Mouse (Mus musculus): ENCODE data around the gene Mrps36.
"Not testable (repeated sequence)": the region's sequence is repeated elsewhere in the genome, so short reads cannot be mapped to it uniquely, and the experiment has no call there.

The Mrps36 gene

DNA sequence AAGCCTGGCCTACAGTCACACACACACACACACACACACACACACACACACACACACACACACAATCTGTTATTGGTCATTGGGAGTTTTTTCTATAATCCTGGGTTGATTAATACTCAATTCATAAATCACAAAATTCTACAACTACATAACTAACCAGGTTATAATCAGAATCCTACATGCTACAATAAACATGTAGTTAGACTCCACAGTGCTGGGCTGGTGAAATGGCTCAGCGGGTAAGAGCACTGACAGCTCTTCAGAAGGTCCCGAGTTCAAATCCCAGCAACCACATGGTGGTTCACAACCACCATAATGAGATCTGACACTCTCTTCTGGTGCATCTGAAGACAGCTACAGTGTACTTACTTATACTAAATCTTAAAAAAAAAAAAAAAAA lies 11.7 kb downstream of the Mrps36 start:
- no peak for DNase-seq (ENCODE audit: low read depth in 1 of 2, low spot score in 2 of 2)

DNA sequence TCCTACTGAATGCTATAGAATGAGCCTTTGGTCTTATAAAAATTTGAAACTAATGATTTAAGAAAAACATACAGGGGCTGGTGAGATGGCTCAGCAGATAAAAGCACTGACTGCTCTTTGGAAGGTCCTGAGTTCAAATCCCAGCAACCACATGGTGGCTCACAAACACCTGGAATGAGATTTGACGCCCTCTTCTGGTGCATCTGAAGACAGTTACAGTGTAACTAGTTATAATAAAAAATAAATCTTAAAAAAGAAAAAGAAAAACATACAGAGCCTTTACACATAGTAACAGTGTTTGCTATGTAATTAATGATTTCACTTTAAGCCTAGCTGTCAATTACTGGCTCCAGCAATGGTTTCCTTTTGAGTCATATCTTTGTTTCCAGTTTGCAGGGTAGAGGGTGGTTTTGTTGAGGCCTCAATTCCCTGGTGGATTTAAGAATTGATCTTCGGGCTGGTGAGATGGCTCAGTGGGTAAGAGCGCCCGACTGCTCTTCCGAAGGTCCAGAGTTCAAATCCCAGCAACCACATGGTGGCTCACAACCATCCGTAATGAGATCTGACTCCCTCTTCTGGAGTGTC lies 12.9 kb downstream of the Mrps36 start:
- not testable (repeated sequence) for DNase-seq (ENCODE audit: low read depth in 1 of 2, low spot score in 2 of 2)

DNA sequence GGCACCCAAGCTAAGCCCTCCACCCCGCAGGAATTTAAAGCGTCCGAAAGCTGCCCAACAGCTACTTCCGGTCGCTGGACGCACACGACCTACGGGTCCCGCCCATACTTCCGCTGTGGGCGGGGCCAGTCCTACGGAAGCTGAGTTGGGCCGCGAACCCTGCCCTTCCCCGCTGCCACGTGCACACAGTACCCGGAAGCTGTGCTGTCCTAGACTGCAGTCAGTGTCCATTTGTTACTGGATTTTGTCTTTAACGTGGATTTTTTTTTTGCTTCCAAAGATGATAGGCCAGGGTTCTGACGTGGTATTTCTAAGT lies 13.6 kb downstream of the Mrps36 start, which contains the start of gene Cdk7:
Gene Cdk7 (minus strand): TSS at position 79 of the 316 bp plus-strand sequence.
- DNase-seq (ENCODE audit: low read depth in 1 of 2, low spot score in 2 of 2), result peak; percentile 65 to 83

DNA sequence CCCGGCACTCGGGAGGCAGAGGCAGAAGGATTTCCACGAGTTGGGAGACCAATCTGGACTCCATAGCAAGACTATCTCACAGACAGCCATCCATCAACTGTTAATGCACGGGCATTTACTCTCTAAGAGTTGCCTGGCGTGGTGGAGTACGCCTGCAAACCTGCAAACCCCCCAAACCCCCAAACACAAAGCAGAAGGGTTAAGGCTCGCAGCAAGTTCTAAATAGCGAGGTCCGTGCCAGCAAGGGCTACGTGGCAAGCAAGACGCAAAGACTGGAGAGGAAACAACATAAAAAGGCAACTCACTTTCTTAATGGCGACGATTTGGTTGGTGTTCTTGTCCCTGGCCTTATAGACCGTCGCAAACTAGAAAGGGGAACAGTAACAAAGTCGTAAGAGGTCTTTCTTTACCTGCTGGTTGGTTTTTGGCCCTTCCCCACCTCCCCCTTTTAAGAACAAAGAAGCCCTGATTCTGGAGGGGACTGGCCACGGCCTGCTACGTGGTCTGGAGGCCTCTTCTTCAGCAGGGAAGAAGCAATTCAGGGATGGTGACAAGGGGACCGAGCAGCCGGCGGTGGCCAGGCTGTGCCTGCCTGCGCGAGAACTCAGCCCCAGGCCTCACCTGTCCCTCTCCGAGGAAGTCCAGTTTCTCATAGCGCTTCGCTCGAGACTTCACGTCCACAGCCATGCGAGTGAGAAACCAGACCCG lies 14.2 kb downstream of the Mrps36 start:
- no peak for DNase-seq (ENCODE audit: low read depth in 1 of 2, low spot score in 2 of 2)

DNA sequence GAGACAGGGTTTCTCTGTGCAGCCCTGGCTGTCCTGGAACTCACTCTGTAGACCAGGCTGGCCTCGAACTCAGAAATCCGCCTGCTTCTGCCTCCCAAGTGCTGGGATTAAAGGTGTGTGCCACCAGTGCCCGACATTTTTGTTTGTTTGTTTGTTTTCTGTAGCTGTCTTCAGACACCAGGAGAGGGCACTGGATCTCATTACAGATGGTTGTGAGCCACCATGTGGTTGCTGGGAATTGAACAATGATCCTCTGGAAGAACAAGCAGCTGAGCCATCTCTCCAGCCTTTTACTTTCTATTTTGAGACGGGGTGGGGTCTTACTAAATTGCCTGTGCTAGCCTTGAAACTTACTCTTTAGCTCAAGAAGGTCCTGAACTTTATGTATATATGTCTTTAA lies 15.9 kb downstream of the Mrps36 start:
- DNase-seq (ENCODE audit: low read depth in 1 of 2, low spot score in 2 of 2), result not testable (repeated sequence)

DNA sequence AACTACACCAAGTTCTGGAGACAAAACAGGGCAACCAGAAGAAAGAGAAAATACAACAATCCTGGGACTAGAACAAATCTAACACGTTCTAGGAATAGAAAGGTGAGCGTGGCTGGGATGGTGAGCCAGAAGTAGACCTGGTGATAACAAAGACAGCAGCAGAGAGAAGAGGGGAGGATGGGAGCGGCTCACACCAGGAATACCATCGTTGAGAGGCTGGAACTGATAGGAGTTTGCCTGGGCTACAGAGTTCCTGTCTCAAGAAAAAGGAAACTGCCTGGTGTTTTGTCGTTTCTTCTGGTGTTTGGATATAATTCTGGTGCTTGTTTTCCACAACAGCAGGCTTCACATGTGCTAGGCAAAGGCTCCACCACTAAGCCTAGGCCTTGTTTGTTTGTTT lies 16.4 kb downstream of the Mrps36 start:
- DNase-seq (ENCODE audit: low read depth in 1 of 2, low spot score in 2 of 2), result no peak

DNA sequence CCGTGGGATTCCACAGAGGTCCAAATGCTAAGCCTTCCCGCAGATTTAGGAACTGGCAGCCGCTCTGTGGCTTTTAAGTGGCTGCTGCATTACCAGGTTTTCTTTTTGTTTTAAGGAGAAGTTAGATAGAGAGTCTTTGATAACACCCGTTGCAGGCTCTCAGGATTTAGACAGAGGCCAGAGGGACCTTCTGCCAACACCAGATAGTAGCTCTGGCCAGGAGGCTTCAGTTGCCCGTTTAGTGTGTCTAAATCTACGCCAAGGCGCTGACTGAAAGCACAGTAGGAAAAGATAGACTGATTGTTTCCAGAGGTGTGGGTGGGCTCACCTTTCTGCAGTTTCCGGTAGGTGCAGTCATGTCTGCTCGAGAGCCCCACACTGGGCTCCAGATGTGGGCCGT lies 19.3 kb downstream of the Mrps36 start:
- no peak for DNase-seq (ENCODE audit: low read depth in 1 of 2, low spot score in 2 of 2)

DNA sequence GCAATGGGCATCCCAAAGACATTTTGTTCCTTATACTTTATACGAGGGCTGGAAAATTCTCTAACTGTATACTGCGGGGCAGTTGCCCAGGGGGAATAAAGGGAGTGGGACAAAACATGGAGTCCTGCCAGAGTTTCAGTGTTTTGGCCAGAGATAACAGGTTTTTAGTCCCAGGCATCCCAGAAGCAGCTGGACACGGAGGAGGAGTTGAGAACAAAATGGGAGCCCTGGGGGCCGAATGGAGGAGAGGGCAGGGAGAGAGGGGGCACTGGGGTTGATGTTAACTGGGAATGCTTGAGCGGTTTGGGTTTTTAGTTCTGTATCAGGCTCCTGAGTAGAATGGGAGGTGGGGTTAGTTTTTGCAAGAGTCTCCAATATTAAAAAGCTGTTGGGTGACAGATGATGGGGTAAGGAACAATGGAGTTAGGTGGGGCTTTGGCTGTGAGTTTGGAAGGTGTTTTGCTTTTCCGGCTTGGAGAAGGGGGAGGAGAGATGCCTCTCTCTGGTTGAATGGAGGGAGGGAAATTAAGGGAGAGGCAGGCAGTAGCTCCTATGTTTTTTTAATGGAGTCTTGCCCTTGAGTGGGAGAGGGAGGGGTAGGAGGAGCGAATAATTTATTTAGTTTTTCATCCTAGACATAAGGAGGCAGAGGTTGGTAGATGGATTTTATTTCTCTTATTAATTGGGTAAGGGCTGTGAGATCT lies 20.3 kb downstream of the Mrps36 start:
- no peak for DNase-seq (ENCODE audit: low read depth in 1 of 2, low spot score in 2 of 2)

DNA sequence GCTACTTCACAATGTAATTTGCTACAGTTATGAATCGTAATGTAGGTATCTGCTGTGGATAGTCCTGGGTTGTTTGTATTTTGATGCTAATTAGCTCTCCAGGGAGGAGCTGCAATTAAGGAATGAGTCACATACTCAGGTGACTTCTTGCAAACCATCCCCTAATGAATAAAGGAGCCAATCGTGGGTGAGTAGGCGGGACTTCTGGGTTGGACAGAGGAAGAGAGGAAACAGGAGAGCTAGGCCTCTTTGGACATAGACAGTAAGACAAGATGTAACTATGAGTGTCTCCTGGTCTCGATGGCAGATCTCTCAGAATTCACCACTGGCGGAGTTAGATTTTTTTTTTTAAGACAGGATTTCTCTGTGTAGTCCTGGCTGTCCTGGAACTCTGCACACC lies 22.8 kb downstream of the Mrps36 start:
- DNase-seq (ENCODE audit: low read depth in 1 of 2, low spot score in 2 of 2), result no peak

DNA sequence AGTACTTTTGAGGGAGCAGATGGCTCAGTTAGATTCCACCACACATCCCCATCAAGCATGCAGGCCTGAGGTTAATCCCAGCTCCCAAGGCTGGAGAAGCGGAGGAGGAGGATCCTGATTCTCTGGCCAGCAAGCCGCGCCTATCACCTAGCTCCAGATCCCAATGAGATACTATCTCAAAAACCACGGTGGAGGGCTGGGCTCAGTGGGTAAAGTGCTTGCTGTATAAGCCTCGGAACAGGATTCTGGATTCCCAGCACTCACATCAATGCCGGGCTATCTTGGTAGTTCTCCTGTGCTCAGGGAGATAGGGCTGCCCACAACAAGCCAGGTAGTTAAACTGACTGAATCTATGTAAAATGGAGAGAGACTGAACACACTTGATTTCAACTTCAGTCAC lies 29.0 kb downstream of the Mrps36 start:
- no peak for DNase-seq (ENCODE audit: low read depth in 1 of 2, low spot score in 2 of 2)

DNA sequence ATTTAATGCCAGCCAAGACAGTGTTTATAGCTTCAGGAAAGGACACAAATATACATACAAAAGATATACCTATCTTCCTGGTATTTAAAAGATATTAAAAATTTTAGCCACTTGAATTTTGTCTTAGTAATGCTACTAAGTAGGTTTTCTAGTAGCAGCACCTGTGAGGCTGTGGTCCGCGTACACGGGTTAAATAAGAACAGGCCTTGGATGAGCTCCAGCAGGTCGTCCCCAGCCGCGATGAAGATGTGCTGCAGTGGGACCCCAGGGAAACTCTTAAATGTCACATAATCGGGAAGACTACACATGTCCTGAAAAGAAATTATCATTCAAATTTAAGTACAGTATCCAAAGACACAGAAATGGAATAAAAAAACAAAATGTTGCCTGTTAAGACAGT lies 38.3 kb downstream of the Mrps36 start:
- DNase-seq (ENCODE audit: low read depth in 1 of 2, low spot score in 2 of 2), result no peak

DNA sequence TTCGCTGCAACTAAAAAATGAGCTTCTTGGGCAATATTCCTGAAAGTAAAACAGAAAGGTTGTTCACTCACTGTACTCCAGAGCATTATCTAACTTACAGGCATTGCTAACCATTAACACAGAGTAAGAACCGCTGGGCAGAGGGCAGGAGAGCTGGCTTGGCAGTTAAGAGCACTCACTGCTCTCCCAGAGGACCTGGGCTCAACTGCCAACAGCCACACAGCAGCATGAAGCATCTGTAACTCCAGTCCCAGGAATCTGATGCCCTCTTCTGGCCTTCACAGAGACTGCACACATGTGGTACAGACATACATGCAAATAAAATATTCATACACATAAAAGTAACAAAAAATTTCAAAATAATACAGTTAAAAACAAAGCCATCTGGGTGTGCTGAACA lies 41.0 kb downstream of the Mrps36 start:
- DNase-seq (ENCODE audit: low read depth in 1 of 2, low spot score in 2 of 2), result no peak

DNA sequence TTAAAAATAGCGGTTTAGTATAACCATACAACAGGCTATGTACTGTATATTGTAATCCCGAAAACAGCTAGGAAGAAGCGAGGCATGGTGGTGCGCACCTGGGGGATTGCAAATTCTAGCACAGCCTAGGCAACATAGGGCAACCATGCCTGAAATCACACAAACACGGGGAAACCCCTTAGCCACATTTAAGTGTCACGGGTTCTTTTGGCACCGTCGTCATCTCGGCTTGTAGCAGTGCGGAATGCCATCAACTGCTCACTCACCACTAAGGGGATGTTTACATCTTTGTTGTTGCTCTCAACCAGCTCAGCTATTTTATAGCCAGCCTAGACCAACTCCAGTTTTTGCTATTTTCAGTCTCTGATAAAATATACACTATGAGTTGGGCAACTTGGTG lies 45.6 kb downstream of the Mrps36 start:
- DNase-seq (ENCODE audit: low read depth in 1 of 2, low spot score in 2 of 2), result no peak

DNA sequence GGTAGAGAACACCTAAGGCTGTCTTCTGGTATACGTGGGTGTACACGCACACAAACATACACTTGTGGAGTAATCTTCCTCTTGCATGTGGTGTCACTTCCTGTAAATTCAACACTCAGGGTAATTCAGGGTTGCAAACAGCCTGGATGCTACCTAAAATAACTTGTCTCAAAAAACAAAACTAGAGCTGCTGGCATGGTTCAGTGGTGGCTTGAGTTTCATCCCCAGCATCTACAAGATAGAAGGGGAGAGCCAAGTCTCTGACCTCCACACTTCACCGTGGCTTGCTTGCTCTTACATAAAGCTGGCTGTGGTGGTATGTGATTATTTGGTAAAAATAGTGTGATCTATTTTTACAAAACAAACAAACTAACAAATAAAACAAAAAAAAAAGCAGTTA lies 46.9 kb downstream of the Mrps36 start:
- no peak for DNase-seq (ENCODE audit: low read depth in 1 of 2, low spot score in 2 of 2)

DNA sequence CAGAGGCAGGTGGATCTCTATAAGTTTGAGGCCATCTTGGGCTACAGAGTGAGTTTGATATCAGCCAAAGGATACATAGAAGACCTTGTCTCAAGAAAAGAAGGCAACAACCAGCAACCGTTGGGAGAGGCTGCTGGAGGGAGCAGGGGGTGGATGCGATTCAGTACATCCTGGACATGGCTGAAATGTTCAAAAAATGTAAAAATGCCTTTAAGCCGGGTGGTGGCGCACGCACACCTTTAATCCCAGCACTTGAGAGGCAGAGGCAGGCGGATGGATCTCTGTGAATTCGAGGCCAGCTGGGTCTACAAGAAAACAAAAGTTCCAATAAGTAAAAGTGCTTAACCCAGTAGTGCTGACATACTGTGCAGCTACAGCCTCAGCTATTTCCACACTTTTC lies 56.9 kb downstream of the Mrps36 start:
- DNase-seq (ENCODE audit: low read depth in 1 of 2, low spot score in 2 of 2), result no peak
